Mouse (Mus musculus): Measurements from ENCODE around the gene Gmds.

DNA sequence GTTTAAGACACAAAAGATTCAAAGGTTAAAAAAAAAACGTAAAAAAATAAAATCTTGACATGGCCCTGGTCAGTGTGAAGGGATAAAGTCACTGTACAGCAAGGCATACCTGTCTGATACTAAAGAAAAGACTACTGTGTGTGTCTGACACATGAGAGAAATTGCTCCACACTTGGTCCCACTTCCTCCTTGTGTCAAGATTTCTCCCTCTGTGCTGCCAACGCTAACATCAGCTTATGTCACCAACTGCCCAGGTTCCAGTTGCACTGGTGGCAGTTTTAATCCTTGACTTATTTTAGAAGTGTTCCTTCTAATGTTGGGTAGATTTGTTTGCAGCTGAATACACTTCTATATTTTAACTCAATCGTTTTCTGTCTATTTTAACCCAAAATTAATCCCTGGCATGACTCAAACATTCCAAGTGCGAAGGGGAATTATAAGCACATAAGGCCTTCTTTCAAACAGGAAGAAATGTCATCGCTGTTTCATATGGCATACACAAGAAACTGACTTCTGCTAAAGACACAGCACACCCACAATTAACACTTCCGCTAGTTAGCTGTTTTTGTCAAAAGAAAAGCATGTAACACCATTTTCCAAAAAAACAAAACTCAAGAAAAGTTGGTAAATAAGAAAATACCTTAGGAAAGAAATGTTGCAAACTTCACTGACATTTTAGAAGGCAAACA, 110.5 kb downstream of the Gmds start:
- no peak for TF ChIP-seq POLR2A (IDR thresholded peaks at IDR 0.05; ENCODE audit: control insufficient read depth, low read depth, low read length)
- no peak for TF ChIP-seq CTCF (IDR thresholded peaks at IDR 0.05; ENCODE audit: control insufficient read depth, insufficient read depth, insufficient replicate concordance, low read depth, low read length)

All from testis, adult 2 months (tissue).